Mouse (Mus musculus) heart, postnatal 0 days (tissue): ENCODE data around the gene Ptprn2. TPM values are rescaled to one million over a fixed set of nuclear protein-coding genes. Genes with fewer than 3 reads are reported as not detected.

Experiments used
- ATAC-seq: fragments of 200-750 bp; cut with Nextera tagmentation; 2 replicates; pipeline ENCODE4 v1.8.0; 2017; ENCODE audit warnings: low read depth, moderate number of reproducible peaks, moderate library complexity; ENCODE audit not compliant: insufficient read depth
- DNase-seq: peaks from one replicate; pipeline ENCODE4 v3.0.0-alpha.2; 2016; ENCODE audit warnings: low spot score
- H3K27ac ChIP-seq: fragments of 300-500 bp; sonication (generic); 2 replicates; pipeline ENCODE4 v1.5.1; 2014; ENCODE audit warnings: low read depth, mild to moderate bottlenecking
- H3K27me3 ChIP-seq: fragments of 300-500 bp; sonication (generic); 2 replicates; pipeline ENCODE4 v1.6.1; 2014; ENCODE audit warnings: low read length, mixed read lengths; ENCODE audit not compliant: control insufficient read depth, insufficient read depth
- H3K36me3 ChIP-seq: fragments of 300-500 bp; sonication (generic); replicated peaks from 2 replicates; pipeline ENCODE4 v1.6.1; 2014; ENCODE audit warnings: low read length, mixed read lengths; ENCODE audit not compliant: control insufficient read depth, insufficient read depth
- H3K4me1 ChIP-seq: fragments of 300-500 bp; sonication (generic); 2 replicates; pipeline ENCODE4 v1.6.1; 2014; ENCODE audit warnings: antibody characterized with exemption; ENCODE audit not compliant: control insufficient read depth, insufficient read depth
- H3K4me2 ChIP-seq: fragments of 300-500 bp; sonication (generic); 2 replicates; pipeline ENCODE4 v1.6.1; 2014; ENCODE audit warnings: low read depth, mild to moderate bottlenecking, low read length, moderate library complexity
- H3K4me3 ChIP-seq: fragments of 300-500 bp; sonication (generic); 2 replicates; pipeline ENCODE4 v1.5.1; 2014; ENCODE audit warnings: low read depth, low read length
- H3K9ac ChIP-seq: fragments of 300-500 bp; sonication (generic); replicated peaks from 2 replicates; pipeline ENCODE4 v1.6.1; 2014; ENCODE audit warnings: low read depth, low read length, mixed read lengths
- H3K9me3 ChIP-seq: fragments of 300-500 bp; sonication (generic); replicated peaks from 2 replicates; pipeline ENCODE4 v1.6.1; 2016; ENCODE audit warnings: low read length; ENCODE audit not compliant: control insufficient read depth
- CTCF ChIP-seq: IDR thresholded peaks from 2 replicates; pipeline ENCODE4 v1.5.1; 2016; ENCODE audit warnings: antibody characterized with exemption, control low read depth, low read depth
- EP300 ChIP-seq: IDR thresholded peaks from 2 replicates; pipeline ENCODE4 v1.6.1; 2016; ENCODE audit warnings: antibody characterized with exemption, low read depth
- WGBS: fragments of 180-500 bp; shearing (Covaris S2); extraction: QIAGEN DNeasy Blood & Tissue Kit; methylation state at CpG from one replicate; pipeline ENCODE4 v1.1.7; 2014; 5-methylcytosine and 5-hydroxymethylcytosine counted together
- polyA plus RNA-seq: library from polyadenylated mRNA; unstranded; fragments of >200 nt; fragmentation: Nextera tagmentation; extraction: Ambion mirVana; gene quantifications from 2 replicates; pipeline ENCODE4 v1.2.1, GENCODE M21; 2015
- total RNA-seq: library from RNA; depleted of rRNA; stranded (reverse); fragments of >200 nt; gene quantifications from 2 replicates; pipeline ENCODE4 v1.2.3, GENCODE M21; 2014; ENCODE audit warnings: low replicate concordance

Gene Ptprn2
- total and polyA plus RNA-seq, 2 experiments from 2014 or later, result not detected

GRCm38 (mm10) chr12:117224036-117224435 lies 738.5 kb downstream of the Ptprn2 start:
- peak; percentile 7 for DNase-seq
- TF ChIP-seq CTCF (no peak), EP300 (no peak)
- no peaks in the 10 kb centered on the region for H3K4me1 ChIP-seq
- H3K4me3 ChIP-seq, result no peak overlapping the region
- H3K27me3 ChIP-seq, result no peaks in the 10 kb centered on the region
- ATAC-seq, result no peak
- H3K4me2 ChIP-seq, result no peak overlapping the region
- 44% methylated on average over 1 of the region's 1 CpGs for WGBS
- no peaks in the 10 kb centered on the region for H3K36me3 ChIP-seq
- H3K9ac ChIP-seq, result no peak overlapping the region
- no peak overlapping the region for H3K27ac ChIP-seq
- H3K9me3 ChIP-seq, result no peaks in the 10 kb centered on the region

DNA sequence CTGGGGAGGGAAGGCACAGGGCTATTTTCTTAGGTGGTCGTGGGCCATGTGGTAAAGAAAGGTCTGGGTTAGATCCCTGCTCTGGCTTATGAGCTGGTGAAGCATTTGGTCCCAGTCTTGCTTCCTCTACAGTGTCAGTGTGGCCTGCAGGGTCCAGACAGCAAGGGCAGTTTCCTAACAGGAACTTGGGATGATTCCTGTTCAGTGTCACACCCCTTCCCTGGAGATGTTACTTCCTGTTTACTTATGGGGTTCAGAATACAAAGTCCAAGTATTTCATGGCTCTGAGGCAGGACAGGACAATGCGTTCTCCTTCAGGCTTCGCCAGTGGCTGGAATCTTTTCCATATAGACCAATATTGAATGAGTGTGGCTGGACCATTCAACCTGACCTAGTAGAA lies 741.7 kb downstream of the Ptprn2 start:
- peak; percentile 30; the same call in 1 of the 2 replicates for ATAC-seq
- no peaks in the 10 kb centered on the region for H3K36me3 ChIP-seq
- 69% methylated on average over 3 of the region's 3 CpGs for WGBS
- H3K27ac ChIP-seq, result no peak overlapping the region
- no peaks in the 10 kb centered on the region for H3K27me3 ChIP-seq
- no peak overlapping the region for H3K9ac ChIP-seq
- H3K4me2 ChIP-seq, result no peak overlapping the region
- no peak overlapping the region for H3K4me3 ChIP-seq
- no peaks in the 10 kb centered on the region for H3K9me3 ChIP-seq
- no peaks in the 10 kb centered on the region for H3K4me1 ChIP-seq
- peak; percentile 8 for DNase-seq
- TF ChIP-seq EP300 (no peak), CTCF (no peak)

DNA sequence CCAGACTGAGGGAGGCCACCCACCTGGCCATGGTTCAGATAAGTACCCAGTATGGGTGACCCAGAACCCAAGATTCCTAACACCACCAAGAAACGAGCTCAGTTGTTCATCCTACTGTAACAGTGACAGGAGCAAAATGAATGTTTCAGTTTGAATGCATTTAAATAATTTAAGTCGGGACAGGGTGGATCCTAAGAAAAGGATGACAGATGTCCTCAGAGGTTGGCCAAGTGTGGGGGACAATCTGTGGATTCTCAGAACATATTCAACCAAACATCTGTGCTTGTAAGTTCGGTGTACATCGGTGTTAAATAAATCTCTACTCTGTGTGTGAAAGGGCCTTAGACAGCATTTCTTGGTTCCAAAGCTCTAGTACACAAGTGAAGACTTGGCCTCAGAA lies 743.9 kb downstream of the Ptprn2 start:
- 81% methylated on average over 4 of the region's 4 CpGs for WGBS
- Histone ChIP-seq H3K27ac (no peak overlapping the region), H3K4me3 (no peak overlapping the region), H3K9ac (no peak overlapping the region), H3K9me3 (no peaks in the 10 kb centered on the region), H3K27me3 (no peaks in the 10 kb centered on the region), H3K4me1 (no peaks in the 10 kb centered on the region), H3K36me3 (no peaks in the 10 kb centered on the region), H3K4me2 (no peak overlapping the region)
- TF ChIP-seq CTCF (no peak), EP300 (no peak)
- DNase-seq (no peak), ATAC-seq (no peak)

GRCm38 (mm10) chr12:117230282-117230681 lies 744.8 kb downstream of the Ptprn2 start:
- 78% methylated on average over 6 of the region's 6 CpGs for WGBS
- no peak for TF ChIP-seq CTCF
- TF ChIP-seq EP300, result no peak
- H3K27ac ChIP-seq, result no peak overlapping the region

GRCm38 (mm10) chr12:117231850-117232249 lies 746.3 kb downstream of the Ptprn2 start:
- 48% methylated on average over 5 of the region's 5 CpGs for whole genome bisulfite sequencing
- H3K9ac ChIP-seq, result no peak overlapping the region
- H3K9me3 ChIP-seq, result no peaks in the 10 kb centered on the region
- H3K4me2 ChIP-seq, result no peak overlapping the region
- no peaks in the 10 kb centered on the region for H3K27me3 ChIP-seq
- ATAC-seq (no peak), DNase-seq (no peak)
- H3K27ac ChIP-seq, result no peak overlapping the region
- TF ChIP-seq EP300 (no peak), CTCF (no peak)
- no peak overlapping the region for H3K4me3 ChIP-seq
- H3K36me3 ChIP-seq, result no peaks in the 10 kb centered on the region
- no peaks in the 10 kb centered on the region for H3K4me1 ChIP-seq

More at GRCm38 (mm10) chr12:117230282-117230681, 744.8 kb downstream of the Ptprn2 start:
- no peak overlapping the region for H3K4me2 ChIP-seq
- H3K9me3 ChIP-seq, result no peaks in the 10 kb centered on the region
- H3K9ac ChIP-seq, result no peak overlapping the region
- ATAC-seq (no peak), DNase-seq (no peak)
- no peak overlapping the region for H3K4me3 ChIP-seq
- H3K4me1 ChIP-seq, result no peaks in the 10 kb centered on the region
- H3K27me3 ChIP-seq, result no peaks in the 10 kb centered on the region
- no peaks in the 10 kb centered on the region for H3K36me3 ChIP-seq

DNA sequence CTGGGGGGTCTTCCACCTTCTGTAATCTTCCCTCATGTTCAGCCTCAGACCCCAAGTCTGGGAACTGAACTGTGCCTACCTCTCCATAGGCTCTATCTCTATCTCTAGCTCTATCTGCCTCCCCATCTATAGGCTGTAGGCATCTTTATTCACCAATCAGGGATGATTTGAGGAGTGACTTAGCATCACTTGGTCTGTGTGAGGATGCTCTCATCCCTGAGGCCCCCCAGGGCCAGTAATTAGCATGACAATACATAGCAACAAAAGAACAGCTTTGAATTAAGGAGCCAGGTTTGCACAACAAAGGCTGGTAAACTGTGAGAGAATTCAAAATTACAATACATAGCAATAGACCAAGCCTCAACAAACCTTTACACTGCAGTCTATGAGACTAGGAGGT lies 749.6 kb downstream of the Ptprn2 start:
- no peak for DNase-seq

More for the DNA sequence above, 749.6 kb downstream of the Ptprn2 start:
- H3K9me3 ChIP-seq, result no peaks in the 10 kb centered on the region
- H3K4me3 ChIP-seq, result no peak overlapping the region
- H3K27me3 ChIP-seq, result no peaks in the 10 kb centered on the region
- TF ChIP-seq CTCF (no peak), EP300 (no peak)
- H3K9ac ChIP-seq, result no peak overlapping the region
- H3K4me1 ChIP-seq, result no peaks in the 10 kb centered on the region
- H3K27ac ChIP-seq, result no peak overlapping the region
- no peak overlapping the region for H3K4me2 ChIP-seq
- H3K36me3 ChIP-seq, result no peaks in the 10 kb centered on the region
- ATAC-seq, result no peak
